Mouse (Mus musculus): Measurements from ENCODE around the gene Hexim1. TPM values are rescaled to one million over a fixed set of nuclear protein-coding genes. Genes with fewer than 3 reads are reported as not detected.

Gene Hexim1
- total RNA-seq (2021) = 10 to 100 TPM; 68.8 to 72.2 TPM
- long read RNA-seq, experiment 1, transcript Hexim1-201 (1 exons, 3,495 nt) = major isoform, 38 of 38 reads
- long read RNA-seq, experiment 1, partial matches to known transcripts = 0 of 38 reads
- long read RNA-seq, experiment 1, other reads (novel, unspliced or antisense) = 0 of 38 reads
- long read RNA-seq, experiment 2, transcript Hexim1-201 (1 exons, 3,495 nt) = major isoform, 12 of 12 reads
- long read RNA-seq, experiment 2, partial matches to known transcripts = 0 of 12 reads
- long read RNA-seq, experiment 2, other reads (novel, unspliced or antisense) = 0 of 12 reads

DNA sequence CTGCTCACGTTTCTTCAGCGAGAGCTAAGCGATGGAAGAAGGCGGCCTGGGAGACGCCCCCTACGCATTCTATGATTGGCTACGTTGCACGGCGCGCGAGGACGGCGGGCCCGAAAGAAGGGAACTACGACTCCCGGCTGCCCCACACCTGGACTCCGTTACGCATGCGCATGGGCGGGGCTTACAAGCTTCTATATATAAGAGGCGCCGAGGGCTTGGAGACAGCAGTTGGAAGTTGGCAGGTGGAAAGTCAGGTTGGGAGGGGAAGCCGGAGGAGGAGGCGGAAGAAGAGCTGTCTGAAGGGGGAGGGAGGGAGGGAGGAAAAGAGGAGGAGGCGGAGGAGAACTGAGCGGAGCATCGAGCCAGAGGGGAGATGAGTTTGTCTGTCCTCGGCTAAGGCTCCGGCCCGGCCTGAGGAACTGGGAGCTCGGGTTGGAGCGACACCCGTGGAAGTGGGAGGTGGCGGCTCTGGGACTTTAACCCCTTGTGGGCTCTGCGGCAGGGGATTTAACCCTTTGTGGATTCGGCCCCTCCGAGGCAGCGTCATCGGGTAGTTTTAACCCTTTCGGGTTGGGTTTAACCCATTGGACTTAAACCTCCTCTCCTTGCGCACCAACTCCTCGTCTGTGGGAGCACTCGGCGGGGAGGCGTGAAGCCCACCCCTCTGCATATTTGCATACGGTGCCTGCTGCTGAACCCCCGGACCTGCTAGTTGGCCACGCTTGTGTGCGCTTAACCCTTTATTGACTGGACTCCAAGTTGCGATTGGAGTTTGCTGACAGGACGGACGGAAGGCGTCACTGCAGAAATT lies at the start of gene Hexim1:
Gene Hexim1 (plus strand): TSS at position 224 of the 811 bp plus-strand sequence.
- peak; percentile 99 to 100 for DNase-seq

DNA sequence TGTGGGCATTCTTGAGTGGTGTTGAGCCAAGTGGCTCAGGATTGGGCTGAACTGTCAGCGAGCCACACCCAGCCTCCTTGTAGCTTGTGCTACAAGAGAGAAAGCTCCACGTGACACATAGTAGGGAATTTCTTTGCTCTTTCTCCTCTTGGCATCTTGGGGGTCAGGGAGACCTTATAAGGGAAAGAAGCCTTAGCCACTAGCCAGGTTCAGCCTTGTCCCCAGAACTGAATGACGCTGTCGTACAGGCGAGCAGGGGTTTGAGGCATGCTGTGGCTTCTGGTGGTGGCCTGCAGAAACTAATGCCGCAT lies 49.0 kb upstream of the Hexim1 start:
- peak in 1 of 2 experiments; percentile 1 for DNase-seq

DNA sequence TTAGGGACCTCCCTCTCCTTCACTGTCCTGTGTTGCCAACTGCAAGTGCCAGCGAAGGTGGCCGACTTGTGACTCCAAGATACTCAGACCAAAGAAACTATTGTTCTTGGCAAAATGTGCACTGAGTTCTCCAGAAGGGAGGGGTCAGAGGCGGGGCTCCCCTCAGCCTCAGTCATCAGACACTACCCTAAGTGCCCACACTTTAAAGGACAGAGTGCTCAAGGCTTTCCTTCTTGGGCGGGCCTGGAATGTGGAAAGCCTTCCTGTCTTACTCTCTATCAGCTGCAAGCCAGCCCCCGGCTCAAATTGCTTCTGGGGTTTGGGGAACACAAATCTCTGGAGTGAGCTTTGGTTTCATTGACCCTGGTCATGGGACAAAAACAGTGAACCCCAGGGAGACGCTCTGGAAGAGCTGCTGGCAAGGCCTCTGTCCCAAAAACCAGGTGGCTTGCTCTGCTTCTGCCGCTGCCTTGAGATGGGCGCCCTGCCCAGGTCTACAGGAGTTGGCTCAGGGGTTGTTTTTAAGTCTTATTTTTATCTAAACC lies 48.5 kb upstream of the Hexim1 start:
- peak in 1 of 2 experiments; percentile 59 for DNase-seq

DNA sequence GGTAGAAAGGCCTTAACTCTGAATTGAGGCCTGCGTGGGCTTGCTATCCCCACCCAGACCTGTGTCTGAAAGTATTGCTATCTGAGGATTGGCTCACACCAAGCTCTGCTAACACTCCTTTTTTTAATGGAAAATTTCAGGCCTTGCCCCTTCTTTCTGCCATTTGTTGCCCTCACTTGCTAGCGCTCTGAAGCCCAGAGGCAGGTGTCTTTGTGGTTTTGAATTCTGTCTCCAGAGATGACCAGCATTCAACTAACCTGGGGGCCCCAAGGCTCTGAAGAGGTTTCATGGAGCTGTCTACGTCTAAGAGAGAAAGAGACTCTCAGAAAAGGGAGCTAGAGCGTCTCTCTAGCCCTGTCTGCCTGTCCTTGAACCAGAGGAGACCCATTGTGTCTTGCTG lies 47.8 kb upstream of the Hexim1 start:
- no peak for DNase-seq

DNA sequence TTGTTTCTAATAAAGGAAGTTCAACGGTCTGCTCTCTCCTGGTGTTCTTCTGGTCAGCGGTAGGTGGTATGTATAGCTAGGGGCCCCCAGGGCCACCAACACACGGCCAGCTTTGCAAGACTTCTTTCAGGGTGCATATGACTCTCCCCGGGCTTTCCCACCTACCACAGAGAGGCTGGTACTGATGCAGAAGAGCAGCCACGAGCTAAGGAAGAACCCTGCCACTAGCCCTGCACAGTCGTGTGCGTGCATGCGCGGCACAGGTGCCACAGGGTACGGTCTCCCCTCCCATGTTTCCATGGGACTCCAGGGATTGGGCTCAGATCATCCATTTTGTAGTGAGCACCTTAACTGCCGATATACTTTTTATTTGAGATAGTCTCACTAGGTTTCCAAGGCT lies 47.1 kb upstream of the Hexim1 start:
- DNase-seq = no peak

DNA sequence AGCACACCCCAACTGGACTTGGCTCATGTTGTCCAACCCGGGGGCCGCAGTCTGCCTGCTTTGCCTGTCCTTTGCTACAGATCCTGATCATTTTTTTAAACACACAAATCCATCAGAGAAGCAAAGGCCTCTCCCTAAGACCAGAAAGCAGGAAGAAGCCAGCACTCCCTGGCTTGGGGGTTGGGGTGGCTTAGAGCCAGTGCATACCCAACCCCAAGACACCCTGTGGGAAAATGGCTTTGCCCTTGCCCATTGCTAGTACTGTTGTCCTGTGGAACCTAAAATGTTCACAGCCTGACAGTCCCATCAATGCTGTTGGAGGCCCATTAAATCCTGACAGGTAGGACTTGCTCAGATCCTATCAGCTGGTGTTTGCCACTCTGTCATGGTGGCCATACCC lies 46.3 kb upstream of the Hexim1 start:
- DNase-seq = no peak

DNA sequence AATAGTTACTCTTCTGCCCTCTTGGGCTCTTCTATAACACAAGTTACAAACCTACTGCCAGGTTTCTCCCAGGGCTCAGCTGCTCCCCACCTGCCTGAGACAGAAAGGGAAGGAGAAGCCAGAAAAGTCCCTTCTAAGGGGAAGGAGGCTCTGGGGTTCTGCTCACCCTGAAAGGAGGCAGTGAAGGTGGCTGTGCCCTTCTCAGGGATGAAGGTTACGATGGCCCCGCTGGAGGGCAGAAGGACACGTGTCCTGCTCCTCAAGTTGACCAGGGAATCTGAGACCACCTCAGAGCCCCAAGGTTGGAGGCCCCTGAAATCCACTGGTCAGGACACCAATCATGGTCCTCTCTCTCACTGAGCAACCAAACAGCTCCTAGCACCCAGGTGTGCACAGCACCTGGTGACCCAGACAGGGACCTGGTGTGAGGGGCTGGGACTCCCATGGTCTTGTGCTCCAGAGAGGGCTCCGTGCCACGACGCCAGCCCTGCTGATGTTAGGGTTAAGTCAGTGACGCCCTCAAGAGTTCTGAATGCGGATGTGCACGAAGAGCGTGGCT lies 45.6 kb upstream of the Hexim1 start:
- no peak for DNase-seq

DNA sequence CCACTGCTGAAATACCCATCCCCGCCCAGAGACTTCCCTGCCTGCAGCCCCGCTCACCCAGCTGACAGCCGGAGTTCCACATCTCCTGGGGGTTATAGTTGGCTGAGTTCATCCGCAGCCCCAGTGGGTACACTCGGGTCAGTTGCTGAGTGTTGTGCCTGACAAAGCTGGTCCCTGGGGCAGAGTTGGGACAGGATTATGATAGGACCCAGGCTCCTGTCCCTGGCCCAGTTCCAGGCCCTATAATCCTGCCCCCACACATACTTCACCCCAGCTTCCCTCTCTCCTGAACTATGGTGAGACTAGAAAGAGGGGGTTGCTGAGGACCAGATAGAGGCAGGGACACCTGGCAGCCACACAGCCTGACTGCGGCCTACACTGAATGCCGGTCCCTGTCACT lies 42.4 kb upstream of the Hexim1 start:
- no peak for DNase-seq

DNA sequence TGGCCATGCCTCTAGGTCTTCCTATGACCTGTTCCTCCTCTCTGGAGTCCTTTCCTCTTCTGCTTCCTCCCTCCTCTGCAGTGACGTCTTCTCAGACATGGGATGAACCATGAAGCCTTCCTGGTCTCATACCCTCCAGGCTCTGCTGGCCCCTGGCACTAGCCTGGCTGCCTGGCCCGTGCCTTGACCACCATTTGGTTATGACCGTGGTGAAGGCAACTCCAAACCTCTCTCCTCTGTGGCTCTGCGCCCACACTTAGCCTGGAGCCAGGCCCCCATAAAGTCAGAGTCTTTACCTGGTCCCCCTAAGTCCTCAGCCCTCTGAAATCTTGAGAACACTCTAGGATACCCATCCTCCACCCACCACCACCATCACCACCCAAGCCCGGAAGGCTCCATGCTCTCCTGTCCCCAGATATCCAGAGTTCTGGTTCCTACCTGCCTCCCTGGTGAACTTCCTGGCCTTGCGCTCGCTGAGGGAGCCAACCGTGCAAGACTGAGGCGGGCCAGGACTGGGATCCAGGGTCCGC lies 41.8 kb upstream of the Hexim1 start:
- DNase-seq = no peak

DNA sequence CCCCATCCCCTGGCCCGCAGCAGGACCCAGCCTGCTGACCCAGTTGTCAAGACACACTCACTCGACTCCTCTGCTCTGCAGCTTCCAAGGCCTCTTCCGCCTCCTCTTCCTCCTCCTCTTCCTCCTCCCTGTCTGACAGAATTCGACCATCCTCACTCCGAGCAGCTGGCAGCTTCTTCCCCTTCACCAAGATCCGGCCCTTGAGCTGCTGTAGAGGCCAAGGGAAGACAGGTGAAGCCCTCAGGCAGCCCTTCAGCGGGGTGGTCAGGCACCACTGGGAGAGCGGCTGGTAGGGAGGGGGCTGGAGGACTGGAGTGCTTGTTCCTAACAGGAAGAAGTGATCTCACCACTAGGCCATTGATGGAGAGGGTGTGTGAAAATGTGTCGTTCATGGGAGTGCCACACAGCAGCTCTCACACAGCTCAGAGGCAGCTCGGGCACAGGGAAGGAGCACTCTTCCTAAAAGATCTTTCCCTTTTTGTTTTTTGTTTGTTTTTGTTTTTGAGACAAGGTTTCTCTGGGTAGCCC lies 41.2 kb upstream of the Hexim1 start:
- DNase-seq = no peak

DNA sequence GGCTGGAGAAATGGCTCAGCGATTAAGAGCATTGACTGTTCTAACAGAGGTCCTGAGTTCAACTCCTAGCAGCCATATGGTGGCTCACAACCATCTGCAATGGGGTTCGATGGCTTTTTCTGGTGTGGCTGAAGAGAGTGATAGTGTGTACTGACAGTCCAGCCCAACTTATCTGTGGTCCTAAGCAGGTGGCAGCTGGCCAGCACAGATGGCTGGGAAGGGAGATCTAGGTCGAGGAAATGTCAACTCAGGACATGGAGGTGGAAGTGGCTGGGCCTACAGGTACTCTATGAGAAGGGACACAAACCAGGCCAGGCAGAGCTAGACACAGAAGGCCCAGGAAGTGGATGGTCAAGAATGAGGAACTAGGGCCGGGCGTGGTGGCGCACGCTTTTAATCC lies 40.0 kb upstream of the Hexim1 start:
- no peak for DNase-seq

DNA sequence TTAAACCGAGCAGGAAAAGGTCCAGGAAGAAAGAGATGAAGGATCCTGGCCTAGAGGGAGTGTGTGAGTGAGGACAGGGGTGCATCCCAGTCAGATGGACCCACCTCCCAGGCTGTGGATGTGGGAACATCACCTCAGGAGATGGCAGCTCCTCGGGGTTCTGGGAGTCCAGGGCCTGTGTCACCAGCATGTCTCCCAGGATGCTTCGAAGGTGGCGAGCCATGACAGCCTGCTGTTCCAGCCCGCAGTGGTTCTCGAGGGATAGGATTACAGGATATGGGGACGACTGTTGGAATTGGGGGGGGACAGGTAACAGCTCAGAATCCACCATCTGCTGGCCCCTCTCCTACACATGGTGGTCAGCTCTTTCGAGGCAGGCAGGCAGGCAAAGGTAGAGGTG lies 39.5 kb upstream of the Hexim1 start:
- no peak for DNase-seq

DNA sequence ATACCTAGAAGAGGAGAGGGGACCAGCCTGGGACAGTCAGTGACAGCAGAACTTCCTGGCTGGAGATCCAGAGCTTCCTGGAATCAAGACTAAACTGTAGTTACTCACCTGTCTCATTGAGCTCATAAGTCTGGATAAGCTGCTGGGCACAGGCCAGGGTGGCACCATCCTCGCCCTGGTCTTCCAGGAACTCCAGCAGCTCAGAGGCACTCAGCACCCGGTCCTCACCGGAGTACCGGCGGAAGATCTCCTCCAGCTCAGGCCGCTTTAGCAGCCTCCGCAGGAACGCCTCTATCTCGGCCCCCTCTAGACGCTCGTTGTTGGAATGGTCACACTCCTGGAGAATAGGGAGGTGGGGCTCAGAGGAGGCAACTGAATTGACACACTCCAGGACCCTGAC lies 37.9 kb upstream of the Hexim1 start:
- DNase-seq = no peak

DNA sequence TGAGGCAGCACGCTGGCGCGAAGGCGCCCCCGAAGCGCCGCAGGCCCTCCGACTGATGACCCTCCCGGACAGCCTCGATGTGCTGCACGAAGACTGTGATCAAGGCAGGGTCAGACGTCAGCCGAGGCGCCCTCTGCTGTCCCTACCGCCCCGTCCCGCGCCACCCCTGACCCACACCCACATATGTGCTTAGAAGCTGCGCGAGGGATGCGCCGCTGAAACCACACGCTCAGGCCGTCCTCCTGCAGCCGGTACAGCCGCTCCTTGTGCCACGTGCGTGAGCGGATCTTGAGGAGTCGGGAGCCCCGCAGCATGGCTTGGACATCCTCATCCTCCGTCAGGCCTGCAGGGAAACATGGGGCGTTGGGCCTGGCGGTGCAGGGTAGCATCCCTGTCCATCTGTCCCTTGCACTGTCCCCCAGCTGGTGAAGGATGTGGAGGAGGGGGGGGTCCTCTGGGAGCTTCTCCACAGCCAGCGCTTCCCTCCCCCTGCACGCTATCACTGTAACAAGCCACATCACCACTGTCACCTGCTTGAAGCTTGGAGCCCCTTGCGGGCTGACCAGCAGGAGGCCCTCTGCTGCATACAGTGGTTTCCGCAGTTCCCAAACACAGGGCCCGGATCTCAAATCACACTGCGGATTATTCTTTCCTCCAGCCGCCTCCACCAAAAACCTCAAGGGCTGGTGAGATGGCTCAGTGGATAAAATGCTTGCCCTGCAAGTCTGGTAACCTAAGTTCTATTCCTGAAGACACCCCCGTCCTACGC lies 35.5 kb upstream of the Hexim1 start:
- DNase-seq = peak in 1 of 2 experiments; percentile 12

DNA sequence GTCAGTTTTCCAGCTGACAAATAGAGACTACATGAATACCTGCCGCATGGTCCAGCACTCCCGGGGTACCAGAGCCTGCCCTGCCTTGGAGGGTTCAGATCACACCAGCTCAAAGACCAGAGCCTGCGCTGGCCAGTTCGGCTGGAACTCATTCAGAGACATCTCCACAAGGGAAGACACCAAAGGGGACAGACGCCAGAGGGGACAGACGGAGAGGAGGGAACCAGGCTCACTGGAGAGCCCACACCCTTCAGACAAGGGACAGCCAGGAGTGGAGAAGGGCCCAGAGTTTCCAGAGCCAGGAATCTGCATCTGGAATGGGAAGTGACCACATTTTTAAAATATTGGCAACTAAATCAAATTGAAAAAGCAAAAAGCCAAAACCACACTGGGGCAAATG lies 34.4 kb upstream of the Hexim1 start:
- DNase-seq = no peak

DNA sequence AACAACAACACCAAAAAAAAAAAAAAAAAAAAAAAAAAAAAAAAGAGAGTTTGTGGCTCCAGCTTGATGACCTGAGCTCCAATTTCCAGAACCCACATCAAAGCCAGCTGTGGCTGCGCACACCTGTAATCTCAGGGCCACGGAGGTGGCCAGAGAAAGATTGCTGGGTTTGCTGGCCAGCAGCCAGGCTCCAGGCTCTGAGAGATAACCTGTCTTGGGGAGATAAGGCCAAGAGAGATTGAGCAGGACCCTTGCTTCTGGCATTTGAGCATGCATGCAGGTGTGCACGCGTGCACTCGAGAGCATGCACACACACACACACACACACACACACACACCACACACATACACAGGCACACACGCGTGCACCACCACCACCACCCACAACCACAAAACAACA lies 22.7 kb upstream of the Hexim1 start:
- DNase-seq = no peak

DNA sequence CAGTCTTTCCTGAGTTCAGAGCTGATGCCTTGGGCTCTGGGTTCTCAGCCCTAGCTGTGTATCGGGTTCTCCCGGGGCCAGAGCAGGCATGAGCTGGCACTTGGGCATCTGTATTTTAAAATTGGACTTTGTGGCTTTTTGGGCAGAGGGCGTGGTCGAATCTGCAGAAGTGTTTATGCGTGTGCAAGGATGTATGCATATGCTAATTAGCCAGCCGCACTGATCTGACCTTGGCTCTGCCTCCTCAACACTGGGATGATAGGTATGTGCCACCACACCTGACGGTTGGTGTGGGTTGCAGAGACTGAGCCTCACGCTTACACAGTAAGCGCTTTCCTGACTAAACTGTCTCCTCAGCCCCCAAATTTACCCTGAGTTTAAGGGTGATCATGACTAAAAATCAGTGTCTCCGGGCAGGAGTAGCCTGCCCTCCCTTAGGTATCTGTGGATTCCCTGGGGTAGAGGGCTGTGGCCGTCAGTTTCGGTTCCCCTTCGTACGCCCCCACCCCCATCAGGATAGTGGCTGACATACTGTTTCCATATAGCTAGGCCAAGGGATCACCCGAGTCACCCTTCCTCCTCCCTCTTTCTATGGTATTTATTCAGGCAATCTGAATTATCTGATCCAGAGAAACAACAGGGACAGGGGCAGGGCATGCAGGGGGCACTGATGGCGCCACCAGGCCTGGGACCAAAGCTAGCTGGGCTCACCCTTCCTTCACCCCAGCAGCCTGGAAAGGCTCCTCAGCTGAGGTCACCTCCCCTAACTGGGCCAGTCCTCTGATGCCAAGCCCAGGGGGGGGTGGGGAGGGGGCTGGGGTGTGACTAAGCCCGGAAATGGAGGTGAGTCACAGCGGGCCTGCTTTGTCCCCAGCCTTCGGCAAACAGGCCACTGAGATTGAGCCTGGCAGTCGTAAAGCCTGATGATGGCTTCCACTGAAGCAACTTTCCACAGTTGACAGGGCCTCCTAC lies 21.9 kb upstream of the Hexim1 start:
- DNase-seq = peak; percentile 79 to 82

DNA sequence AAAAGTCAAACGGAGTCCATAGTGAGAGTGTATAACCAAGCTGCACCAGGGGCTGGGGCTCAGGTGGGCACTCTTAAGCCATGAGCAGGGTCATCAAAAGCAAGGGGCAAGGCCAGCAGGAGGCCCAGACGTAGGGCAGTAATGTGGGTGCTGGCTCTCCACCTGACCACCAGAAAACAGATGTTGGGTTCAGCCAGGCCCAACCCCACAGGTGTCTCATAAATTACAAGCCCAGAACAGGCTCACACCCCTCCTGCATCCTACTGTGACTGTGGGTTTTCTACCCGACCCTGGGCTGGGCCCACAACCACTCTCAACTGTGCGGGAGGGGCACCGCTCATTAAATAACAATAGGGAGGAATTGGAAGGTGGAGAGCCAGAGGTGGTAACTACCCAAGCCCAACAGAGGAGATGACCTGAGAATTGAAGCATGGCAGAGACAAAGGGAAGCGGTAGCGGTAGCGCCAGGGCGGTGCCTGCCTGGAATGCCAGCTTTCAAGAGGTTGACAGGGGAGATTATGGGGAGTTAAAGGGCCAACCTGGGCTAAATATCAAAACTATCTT lies 20.8 kb upstream of the Hexim1 start:
- DNase-seq = no peak

DNA sequence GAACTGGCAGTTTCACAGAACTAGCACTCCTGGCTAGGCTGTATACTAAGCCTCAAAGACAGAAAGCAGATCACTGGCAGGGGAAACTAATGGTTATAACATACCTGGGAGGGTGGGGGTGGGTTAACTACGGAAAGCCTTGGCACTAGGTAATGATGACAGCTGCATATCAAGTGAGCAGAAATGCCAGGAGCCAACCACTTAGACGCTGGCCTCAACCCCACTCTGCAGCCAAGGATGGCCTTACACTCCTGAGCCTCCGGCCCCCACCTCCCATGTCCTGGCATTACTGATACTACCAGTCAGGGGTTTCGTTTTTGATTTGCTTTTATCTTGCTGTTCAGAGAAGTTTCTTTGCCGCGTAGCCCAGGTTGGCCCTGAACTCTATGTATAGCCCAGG lies 20.2 kb upstream of the Hexim1 start:
- DNase-seq = no peak

Measured in adrenal gland, postnatal 36 days (tissue).